Mouse (Mus musculus) WW6 (cell line): ENCODE measurements around the gene Armc7.
A peak's percentile ranks its signal among the peaks of the same experiment; 100 is the strongest.
"Not testable (repeated sequence)": the region's sequence is repeated elsewhere in the genome, so short reads cannot be mapped to it uniquely, and the experiment has no call there.

ENCODE experiments used
- DNase-seq: peaks from one replicate; pipeline ENCODE4 v3.0.0-alpha.2; 2013; ENCODE audit warnings: low read depth, low spot score

The Armc7 gene

DNA sequence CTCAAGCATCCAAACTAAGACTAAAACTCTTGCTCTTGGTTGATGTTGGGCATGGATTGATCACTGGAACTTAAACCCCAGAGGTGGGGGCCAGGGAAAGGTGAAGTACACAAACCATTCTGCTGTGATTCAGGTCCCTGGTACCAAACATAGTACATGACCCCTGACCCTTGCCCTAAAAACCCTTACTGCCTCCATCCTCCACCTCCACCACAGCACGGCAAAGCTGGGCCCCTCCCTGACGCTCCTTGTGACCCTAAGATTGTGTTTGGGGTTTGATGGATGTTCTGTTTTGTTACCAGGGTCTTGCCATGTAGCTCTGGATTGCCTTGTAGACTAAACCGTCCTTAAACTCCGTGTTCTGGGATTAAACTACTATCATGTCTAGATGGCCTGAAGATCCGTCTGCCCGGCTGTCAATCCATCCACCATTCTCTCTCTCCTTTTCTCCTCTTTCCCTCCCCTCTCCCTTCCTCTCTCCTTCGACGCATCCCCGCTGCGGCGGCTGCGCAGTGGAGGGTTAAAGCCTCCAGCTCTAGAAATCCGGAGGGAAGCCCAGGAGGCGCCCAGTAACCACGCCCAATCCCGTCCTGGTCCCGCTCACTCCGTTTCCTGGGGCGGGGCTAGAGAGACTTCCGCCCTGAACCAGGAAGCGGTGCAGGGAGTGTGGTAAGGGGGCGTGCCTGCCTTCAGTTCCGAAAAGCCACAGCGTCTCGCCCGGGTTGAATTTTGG, at the start of gene Armc7:
Gene Armc7 (plus strand): TSS at position 643 of the 733 bp plus-strand sequence.
- peak; percentile 98 for DNase-seq

DNA sequence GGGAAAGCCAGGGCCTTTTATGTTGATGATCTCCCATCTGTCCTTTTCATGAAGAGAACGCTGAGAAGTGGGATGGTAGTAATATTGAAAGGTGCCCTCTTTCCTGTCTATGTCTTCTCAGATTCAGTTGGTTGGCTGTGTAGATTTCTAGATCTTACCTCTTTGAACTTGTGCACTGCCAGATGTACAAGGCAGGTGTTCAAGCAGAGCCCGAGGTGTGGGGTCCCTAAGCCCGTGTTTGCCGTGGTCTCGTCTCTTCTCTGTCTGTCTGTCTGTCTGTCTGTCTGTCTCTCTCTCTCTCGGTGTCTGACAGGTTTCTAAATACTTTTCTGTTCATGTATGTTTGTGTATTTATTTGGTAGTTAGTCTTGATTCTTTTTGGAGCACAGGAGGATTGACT, 49.8 kb upstream of the Armc7 start:
- DNase-seq = no peak

GRCm38 (mm10) chr11:115427482-115428331, 47.8 kb upstream of the Armc7 start:
- DNase-seq = peak; percentile 85

GRCm38 (mm10) chr11:115429307-115429706, 46.2 kb upstream of the Armc7 start:
- DNase-seq = no peak

DNA sequence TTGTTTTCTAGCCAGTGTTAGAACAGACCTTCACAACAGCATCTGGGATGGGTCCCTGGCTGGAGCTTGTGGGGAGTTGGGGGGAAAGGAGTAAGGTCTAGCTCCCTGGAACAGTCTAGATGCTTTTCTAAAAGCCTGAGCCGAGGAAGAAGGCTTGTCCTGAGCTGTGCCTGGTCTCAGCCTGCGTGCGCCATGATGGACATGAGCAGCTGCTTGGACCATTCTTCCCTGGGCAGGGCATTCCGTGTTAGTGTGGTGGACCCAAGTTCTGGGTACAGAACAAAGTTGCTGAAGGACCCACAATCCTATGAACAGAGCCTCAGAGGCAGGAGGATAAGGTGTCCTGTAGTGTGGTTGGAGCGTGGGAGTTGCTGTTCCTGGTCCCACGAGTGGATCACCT, 44.9 kb upstream of the Armc7 start:
- DNase-seq = no peak

DNA sequence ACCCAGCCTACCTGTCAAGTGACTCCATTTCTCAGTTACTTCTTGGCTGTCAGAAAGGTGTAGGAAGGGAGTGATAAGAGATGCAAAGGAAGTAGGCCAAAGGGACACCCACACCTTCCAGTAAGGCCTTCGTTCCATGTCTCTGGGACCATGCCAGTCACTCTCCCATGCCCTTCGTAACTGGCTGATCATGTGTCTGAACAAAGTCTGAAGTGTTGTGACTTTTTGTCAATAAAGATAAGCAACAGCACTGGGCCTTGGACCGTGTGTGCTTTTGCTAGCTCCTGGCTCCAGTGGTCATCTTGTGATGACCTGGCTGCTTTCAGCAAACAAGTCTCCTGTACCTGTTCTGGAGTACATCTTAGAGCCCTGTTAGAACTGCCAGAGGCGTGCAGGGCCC, 42.7 kb upstream of the Armc7 start:
- DNase-seq = no peak

DNA sequence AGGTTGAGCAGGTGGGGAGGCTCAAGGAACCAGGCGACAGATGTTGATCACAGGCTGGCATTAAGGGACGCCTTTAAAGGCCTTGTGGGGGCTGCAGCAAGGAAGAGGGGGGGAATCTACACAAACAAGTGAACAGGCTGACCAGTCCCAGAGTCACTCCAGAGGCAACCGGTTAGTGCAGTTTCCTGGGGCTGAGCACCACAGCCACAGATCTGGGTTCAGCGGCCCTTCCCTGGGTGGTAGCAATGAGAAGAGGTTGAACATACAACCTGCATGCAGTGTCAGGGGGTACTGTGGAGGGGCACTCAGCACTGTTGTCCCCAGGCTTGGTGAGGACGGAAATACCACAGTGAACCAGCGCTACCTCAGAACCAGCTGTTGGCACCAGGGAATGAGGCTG, 42.1 kb upstream of the Armc7 start:
- DNase-seq = no peak

DNA sequence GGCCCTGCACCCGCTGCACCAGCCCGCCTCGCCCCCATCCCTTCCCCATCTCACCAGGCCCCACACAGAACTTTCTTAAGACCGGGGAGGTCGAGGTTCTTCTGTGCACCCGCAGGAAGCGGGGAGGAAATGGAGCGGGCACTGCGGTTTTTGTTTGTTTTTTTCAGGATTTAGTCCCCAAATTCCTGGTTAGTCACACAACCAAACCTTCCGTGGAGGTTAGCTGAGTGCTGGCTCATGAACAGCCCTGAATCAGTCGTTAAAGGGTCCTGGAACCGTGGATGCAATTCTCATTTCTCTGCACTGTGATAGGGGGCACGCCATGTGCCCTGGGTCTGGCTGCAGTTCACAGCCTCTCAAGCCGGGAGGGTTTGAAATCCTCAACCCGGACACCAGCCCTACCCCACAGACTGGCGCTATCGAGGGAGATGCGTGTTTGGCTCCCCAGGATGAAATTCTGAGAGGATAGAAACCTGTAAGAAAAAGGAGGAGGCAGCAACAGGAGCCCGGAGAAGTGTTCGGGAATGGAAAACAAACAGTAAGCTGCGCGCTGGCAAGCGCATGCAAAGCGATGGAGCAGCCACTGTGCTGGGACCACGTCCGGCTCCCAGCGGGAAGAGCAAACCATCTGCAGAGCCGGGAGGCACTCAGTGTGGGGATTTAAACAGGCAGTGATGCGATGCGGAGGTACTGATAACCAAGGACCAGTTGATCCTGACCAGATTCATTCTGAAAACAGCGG, 39.7 kb upstream of the Armc7 start:
- DNase-seq = no peak

DNA sequence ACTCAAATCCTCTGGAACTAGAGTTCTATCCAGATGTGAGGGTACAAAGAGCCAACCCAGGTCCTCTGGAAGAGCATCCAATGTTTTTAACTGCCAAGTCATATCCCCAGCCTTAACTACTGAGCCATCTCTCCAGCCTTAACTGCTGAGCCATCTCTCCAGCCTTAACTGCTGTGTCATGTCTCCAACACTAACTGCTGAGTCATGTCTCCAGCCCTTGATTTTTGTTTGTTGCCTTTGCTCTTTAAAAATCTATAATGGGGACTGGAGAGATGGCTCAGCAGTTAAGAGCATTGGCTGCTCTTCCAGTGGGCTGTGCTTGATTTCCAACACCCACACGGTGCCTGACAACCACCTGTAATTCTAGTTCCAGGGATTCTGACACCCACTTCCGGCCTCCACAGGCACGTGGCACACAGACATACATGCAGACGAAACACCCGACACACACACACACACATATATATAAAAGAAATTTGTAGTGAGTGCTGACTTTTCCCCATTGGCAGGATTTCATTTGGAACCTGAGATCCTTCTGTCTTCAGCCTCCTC, 37.8 kb upstream of the Armc7 start:
- no peak for DNase-seq

GRCm38 (mm10) chr11:115439326-115439725, 36.1 kb upstream of the Armc7 start:
- no peak for DNase-seq

- DNase-seq = no peak
Observed at GRCm38 (mm10) chr11:115439906-115440595, 35.4 kb upstream of the Armc7 start, which contains the start of gene Trim80. TSS of gene Trim80 (plus strand) at chr11:115440545.

- no peak for DNase-seq
Observed at GRCm38 (mm10) chr11:115441417-115441816, 34.0 kb upstream of the Armc7 start.

DNA sequence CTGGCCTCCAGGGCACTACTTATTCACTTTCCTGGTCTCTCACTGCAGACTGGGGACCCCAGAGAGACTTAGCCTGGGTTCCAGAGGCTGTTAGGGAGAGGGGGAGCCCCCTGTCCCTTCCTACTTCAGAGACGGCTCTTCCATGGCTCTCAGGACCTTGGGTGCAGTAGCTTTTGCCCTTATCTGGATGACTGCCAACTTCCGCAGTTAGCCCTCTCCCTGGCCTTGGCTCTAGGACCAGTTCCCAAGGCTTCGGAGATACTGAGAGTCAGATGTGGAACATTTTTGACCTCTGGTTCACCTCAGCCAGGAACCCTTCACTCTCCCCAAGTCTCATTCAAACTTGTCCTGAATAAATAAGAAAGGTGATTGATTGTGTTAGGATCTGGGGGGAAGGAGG, 28.6 kb upstream of the Armc7 start:
- DNase-seq = no peak

DNA sequence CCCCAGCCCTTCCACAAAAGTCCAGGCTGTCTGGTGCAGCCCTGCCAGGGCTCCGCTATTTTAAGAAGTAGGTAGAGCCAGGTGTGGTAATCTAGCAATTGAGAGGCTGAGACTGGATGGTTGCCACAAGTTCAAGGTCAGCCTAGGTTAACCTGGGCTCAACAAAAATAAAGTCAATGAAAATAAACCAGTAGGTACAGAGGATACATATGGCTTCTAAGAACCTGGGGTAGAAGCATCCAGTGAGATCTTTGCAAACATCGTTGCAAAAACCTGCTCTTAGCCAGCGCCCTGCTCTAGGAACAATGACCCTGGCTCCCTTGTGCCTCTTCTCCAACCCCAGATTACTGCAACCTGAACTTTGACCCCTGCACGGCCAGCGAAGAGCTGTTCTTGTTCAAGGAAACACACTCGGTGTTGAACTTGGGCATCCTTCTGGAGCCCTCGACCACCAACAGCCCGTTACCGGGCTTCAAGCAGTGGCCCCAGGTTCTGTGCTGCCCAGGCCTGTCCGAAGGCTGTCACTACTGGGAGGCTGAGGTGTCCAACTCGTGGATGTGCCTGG, 28.1 kb upstream of the Armc7 start:
- no peak for DNase-seq

DNA sequence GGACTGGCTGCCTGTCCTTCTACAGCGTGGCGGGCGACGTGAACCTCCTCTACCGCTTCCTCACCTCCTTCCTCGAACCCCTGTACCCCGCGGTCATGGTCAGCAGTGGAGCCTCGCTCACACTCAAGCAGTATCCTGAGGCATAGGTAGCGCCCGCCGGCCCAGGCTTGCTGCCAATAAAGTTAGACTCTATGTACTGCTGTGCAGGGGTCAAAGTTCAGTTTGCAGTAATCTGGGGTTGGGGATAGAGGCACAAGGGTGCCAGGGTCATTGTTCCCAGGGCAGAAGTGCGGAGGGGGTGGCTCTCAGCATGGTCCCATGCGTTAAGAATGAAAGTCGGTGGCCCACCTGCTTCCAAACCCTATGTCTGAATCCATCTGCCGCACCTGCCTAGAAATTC, 27.4 kb upstream of the Armc7 start:
- DNase-seq = no peak

DNA sequence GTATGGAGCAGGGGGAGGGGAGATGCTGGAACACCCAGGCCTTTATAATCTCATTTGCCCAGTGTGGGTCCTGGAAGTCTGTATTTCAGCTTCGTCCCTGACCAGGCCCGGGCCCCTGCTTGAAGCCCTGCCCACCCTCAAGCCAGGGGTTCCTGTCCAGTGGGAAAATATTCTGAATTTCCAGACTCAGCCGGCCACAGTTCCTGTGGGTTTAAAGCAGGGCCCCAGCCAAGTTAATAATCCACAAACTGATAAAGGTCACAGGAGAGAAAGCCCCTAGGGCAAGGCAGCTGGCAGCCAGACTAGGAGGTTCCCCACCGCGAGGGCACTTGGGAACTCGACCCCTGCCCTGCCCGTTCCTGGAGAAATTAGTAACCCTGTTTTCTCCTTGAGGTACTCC, 26.5 kb upstream of the Armc7 start:
- no peak for DNase-seq

DNA sequence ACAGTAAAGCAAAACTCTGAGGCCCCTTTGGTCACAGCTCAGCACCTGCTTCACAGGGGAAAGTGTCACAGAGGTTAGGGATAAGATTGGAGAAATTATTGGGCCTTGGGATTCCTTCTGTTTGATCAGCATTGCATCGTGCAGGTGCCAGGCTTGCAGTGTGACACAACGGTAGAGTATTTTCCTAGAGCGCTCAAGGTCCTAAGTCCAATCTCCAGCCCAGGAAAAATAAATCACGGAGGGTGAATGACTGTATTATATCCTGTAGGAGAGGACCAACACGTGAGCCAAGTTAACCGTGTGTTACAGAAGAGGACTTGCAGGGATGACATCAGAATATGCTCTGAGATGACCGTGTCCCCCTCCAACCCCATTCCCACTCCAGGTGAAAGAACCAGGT, 25.3 kb upstream of the Armc7 start:
- no peak for DNase-seq

GRCm38 (mm10) chr11:115451781-115452241, 23.7 kb upstream of the Armc7 start:
- DNase-seq = no peak

DNA sequence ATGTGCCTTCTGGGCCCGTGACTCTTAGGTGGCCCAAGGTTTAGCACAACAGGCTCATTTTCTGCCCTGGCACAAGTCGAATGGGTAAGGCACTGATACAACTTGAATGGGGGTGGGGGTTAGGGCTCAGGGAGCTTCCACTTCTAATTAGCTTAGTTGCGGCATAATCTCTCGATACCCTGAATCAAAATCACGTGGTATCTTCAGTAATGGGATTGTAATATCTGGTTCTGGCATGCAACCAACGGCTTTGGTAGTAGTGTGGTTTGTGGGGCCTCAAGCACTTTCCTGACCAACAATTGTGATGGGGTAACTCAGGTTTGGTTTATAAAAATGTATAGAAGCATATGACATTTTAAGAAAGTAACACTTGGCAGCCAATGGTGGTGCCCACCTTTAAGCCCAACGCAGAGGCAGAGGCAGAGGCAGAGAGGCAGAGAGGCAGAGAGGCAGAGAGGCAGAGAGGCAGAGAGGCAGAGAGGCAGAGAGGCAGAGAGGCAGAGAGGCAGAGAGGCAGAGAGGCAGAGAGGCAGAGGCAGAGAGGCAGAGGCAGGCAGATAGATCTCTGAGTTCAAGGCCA, 23.1 kb upstream of the Armc7 start:
- DNase-seq = no peak

DNA sequence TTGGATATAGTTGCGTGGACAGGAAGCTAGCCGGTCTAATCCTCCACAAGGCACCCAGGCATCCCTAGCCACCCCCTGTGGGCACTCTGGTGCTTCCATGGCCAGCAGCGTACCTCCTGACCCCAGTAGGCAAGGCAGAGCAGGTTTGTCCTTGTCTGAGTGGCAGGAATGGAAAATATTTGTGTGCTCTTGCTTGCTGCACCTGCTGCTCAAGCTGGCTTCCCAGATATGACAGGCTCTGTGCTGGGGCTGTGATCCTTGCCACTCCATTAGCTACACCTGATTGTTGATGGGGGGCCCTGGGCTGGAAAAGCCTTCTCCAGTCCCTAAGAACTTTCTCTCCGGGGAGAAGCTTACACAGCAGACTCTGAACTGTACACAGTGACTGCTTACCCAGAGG, 22.2 kb upstream of the Armc7 start:
- DNase-seq = no peak

- not testable (repeated sequence) for DNase-seq
Observed at GRCm38 (mm10) chr11:115454822-115455221, 20.6 kb upstream of the Armc7 start.
